Mouse (Mus musculus) heart, adult 2 months (tissue): ENCODE results near the gene Gp1ba. TPM values are rescaled to one million over a fixed set of nuclear protein-coding genes. Genes with fewer than 3 reads are reported as not detected.

Source experiments
- DNase-seq, 2 experiments: peaks; one replicate each; pipeline ENCODE4 v3.0.0; 2021
- H3K27ac ChIP-seq: fragments of 200-600 bp; 2 replicates; pipeline ENCODE4 v1.8.1; 2022
- H3K27me3 ChIP-seq: fragments of 200-500 bp; 2 replicates; pipeline ENCODE4 v1.6.1; 2012; ENCODE audit warnings: mild to moderate bottlenecking, low read length, inconsistent platforms, mixed read lengths; ENCODE audit not compliant: control insufficient read depth, insufficient read depth
- H3K36me3 ChIP-seq: fragments of 200-500 bp; 2 replicates; pipeline ENCODE4 v1.6.1; 2012; ENCODE audit warnings: low read length, inconsistent platforms; ENCODE audit not compliant: control insufficient read depth, insufficient read depth
- H3K4me1 ChIP-seq: fragments of 200-500 bp; 2 replicates; pipeline ENCODE4 v1.6.1; 2011; ENCODE audit warnings: low read length; ENCODE audit not compliant: control insufficient read depth, insufficient read depth
- H3K4me3 ChIP-seq: fragments of 200-600 bp; 2 replicates; pipeline ENCODE4 v1.8.1; 2022
- H3K79me2 ChIP-seq: fragments of 200-500 bp; replicated peaks from 2 replicates; pipeline ENCODE4 v1.6.1; 2012; ENCODE audit warnings: mild to moderate bottlenecking, inconsistent platforms, low read length, moderate library complexity, mixed read lengths; ENCODE audit not compliant: control insufficient read depth, insufficient read depth
- H3K9ac ChIP-seq: fragments of 200-500 bp; 2 replicates; pipeline ENCODE4 v1.6.1; 2012; ENCODE audit warnings: low read depth, mild to moderate bottlenecking, control low read depth, inconsistent platforms, low read length, mixed read lengths
- CTCF ChIP-seq: fragments of 200-600 bp; IDR thresholded peaks from 2 replicates; pipeline ENCODE4 v1.8.1; 2022; ENCODE audit warnings: antibody characterized with exemption, mild to moderate bottlenecking, moderate library complexity
- EP300 ChIP-seq: fragments of 200-500 bp; IDR thresholded peaks from 2 replicates; pipeline ENCODE4 v1.6.1; 2011; ENCODE audit warnings: low read depth, low read length, control low read depth; ENCODE audit not compliant: insufficient read depth
- POLR2A ChIP-seq: fragments of 200-500 bp; IDR thresholded peaks from 2 replicates; pipeline ENCODE4 v1.6.1; 2011; ENCODE audit warnings: mild to moderate bottlenecking, low read depth, low read length, control low read depth; ENCODE audit not compliant: insufficient read depth
- WGBS: fragments of 180-500 bp; shearing (Covaris S2); methylation state at CpG from one replicate; pipeline ENCODE4 v1.1.7; 2018; 5-methylcytosine and 5-hydroxymethylcytosine counted together
- intact Hi-C: fragments of 180-260 bp; cut with DNase I; formaldehyde crosslinking; loops from one replicate; pipeline ENCODE4 v1.15.1; 2025
- polyA plus RNA-seq: library from polyadenylated mRNA; depleted of rRNA; stranded (reverse); fragments of >200 nt; gene quantifications from 2 replicates; pipeline ENCODE4 v1.2.3, GENCODE M21; 2012
- total RNA-seq, 2 experiments: library from RNA; stranded (reverse); gene quantifications; 2 replicates each; pipeline ENCODE4 v1.2.3; 2021

Gene Gp1ba
- total and polyA plus RNA-seq, 3 experiments = 0.34 to 0.98 (median 0.59) TPM

GRCm38 (mm10) chr11:70630129-70630528 is 8.8 kb upstream of the Gp1ba start:
- H3K4me1 ChIP-seq = no peaks in the 10 kb centered on the region
- no peak for TF ChIP-seq EP300
- TF ChIP-seq CTCF = no peak
- no peak for TF ChIP-seq POLR2A
- H3K36me3 ChIP-seq = no peaks in the 10 kb centered on the region
- H3K4me3 ChIP-seq = no peak overlapping the region
- H3K9ac ChIP-seq = no peak overlapping the region
- WGBS = 67% methylated on average over 7 of the region's 7 CpGs
- no peak for DNase-seq
- H3K79me2 ChIP-seq = no peaks in the 10 kb centered on the region
- intact Hi-C loops = no loop called here
- no peak overlapping the region for H3K27ac ChIP-seq
- H3K27me3 ChIP-seq = no peaks in the 10 kb centered on the region

GRCm38 (mm10) chr11:70635601-70636000 is 3.3 kb upstream of the Gp1ba start:
- Histone ChIP-seq H3K79me2 (no peaks in the 10 kb centered on the region), H3K4me3 (no peak overlapping the region), H3K27ac (no peak overlapping the region), H3K9ac (no peak overlapping the region), H3K4me1 (0 out of 2 replicates have a peak, but pooled peaks cover 2% of the 10 kb centered on the region), H3K27me3 (no peaks in the 10 kb centered on the region), H3K36me3 (no peaks in the 10 kb centered on the region)
- TF ChIP-seq POLR2A (no peak), CTCF (no peak), EP300 (no peak)
- no peak for DNase-seq
- intact Hi-C loops = no loop called here
- WGBS = 78% methylated on average over 4 of the region's 4 CpGs

- H3K79me2 ChIP-seq = no peaks in the 10 kb centered on the region
- TF ChIP-seq EP300 (no peak), POLR2A (no peak)
- no peak overlapping the region for H3K4me3 ChIP-seq
- 95% methylated on average over 1 of the region's 1 CpGs for WGBS
- no peak overlapping the region for H3K9ac ChIP-seq
- H3K4me1 ChIP-seq = peaks cover 2% of the 10 kb centered on the region; the same call in 1 of the 2 replicates
- H3K36me3 ChIP-seq = no peaks in the 10 kb centered on the region
- no peaks in the 10 kb centered on the region for H3K27me3 ChIP-seq
- H3K27ac ChIP-seq = no peak overlapping the region
- no peak for DNase-seq
- intact Hi-C loops = no loop called here
Measured at GRCm38 (mm10) chr11:70637764-70638163, 1.2 kb upstream of the Gp1ba start.

- 74% methylated on average over 1 of the region's 1 CpGs for WGBS
- no peak overlapping the region for H3K9ac ChIP-seq
- TF ChIP-seq EP300 (no peak), POLR2A (no peak), CTCF (no peak)
- intact Hi-C loops = no loop called here
- H3K79me2 ChIP-seq = no peaks in the 10 kb centered on the region
- no peaks in the 10 kb centered on the region for H3K27me3 ChIP-seq
- peaks cover 2% of the 10 kb centered on the region; the same call in 1 of the 2 replicates for H3K4me1 ChIP-seq
- H3K27ac ChIP-seq = no peak overlapping the region
- no peaks in the 10 kb centered on the region for H3K36me3 ChIP-seq
- no peak overlapping the region for H3K4me3 ChIP-seq
- no peak for DNase-seq
Measured at GRCm38 (mm10) chr11:70638293-70638692, 629 bp upstream of the Gp1ba start.

GRCm38 (mm10) chr11:70639976-70640375 is 1.1 kb downstream of the Gp1ba start:
- Histone ChIP-seq H3K4me3 (no peak overlapping the region), H3K79me2 (no peaks in the 10 kb centered on the region), H3K9ac (no peak overlapping the region), H3K27me3 (no peaks in the 10 kb centered on the region), H3K27ac (no peak overlapping the region), H3K36me3 (0 out of 2 replicates have a peak, but pooled peaks cover 3% of the 10 kb centered on the region), H3K4me1 (peaks cover 2% of the 10 kb centered on the region; the same call in 1 of the 2 replicates)
- WGBS = 56% methylated on average over 8 of the region's 8 CpGs
- no peak for TF ChIP-seq EP300
- TF ChIP-seq CTCF = no peak
- no peak for TF ChIP-seq POLR2A
- intact Hi-C loops = no loop called here
- DNase-seq = no peak

- Histone ChIP-seq H3K27me3 (no peaks in the 10 kb centered on the region), H3K27ac (no peak overlapping the region), H3K4me3 (no peak overlapping the region), H3K9ac (no peak overlapping the region), H3K79me2 (no peaks in the 10 kb centered on the region), H3K36me3 (0 out of 2 replicates have a peak, but pooled peaks cover 3% of the 10 kb centered on the region), H3K4me1 (peaks cover 11% of the 10 kb centered on the region)
- intact Hi-C loops = no loop called here
- WGBS = 57% methylated on average over 7 of the region's 7 CpGs
- TF ChIP-seq EP300 (no peak), CTCF (no peak), POLR2A (no peak)
- no peak for DNase-seq
Measured at GRCm38 (mm10) chr11:70641241-70641640, 2.3 kb downstream of the Gp1ba start.
